Mouse (Mus musculus) urinary bladder, postnatal 14 days (tissue): ENCODE results near the gene Mrgprb2.

Experiments used
- DNase-seq: peaks from one replicate; pipeline ENCODE4 v3.0.0; 2021; ENCODE audit warnings: low spot score

The Mrgprb2 gene

DNA sequence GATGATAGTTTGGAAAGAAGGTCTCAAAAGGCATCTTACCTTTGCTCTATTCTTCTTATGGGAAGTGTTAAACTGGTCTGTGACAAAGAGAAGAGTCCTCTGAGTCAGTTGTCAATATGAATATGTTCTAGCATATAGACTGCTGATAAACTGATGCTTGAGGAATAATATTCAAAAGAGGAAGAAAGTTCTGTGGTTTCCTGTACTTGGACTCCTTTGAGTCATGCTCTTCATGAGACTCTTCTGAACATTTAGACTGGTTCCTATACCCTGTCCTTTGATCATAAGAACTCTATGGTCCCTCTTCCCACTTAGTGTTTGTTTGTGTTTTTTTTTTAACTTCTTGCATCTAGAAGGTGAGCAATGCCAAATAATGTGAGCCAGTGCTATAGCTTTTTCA is at the start of gene Mrgprb2:
Gene Mrgprb2, minus strand, starts transcription at position 101 of the 400 bp plus-strand sequence.
- DNase-seq, result no peak
